ENCODE assay signal across 27 mouse cellular contexts in the genomic region with DNA sequence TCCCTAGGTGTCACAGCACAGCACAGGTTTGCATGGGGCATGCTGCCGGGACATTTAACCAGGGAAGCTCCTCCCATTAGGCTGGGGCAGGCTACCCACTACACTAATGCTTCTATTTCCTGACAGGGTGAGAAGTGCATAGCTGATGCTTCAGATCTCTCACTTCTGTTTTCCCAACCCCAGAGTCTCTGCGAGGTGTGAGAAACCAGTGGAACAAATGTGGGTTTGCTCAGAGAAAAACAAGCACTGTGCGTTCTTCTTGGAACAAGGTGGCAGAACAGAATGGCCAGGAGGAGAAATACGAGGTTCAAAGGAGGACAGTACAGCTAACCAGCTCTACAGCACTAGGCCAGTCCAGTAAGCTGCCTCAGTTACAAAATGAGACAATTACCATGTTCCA.
A peak's percentile ranks its signal among the peaks of the same experiment; 100 is the strongest.
DNase-seq lines count a peak whose midpoint lies in the region; ATAC-seq and TF ChIP-seq lines count a peak whose summit lies in the region.
"Had no signal": no experiment of that assay in that cellular context is flagged by ENCODE, and none has a peak within 500 bp of the region (broad histone marks: within the 10 kb centered on the region; RNA-seq: fewer than 3 reads in every experiment).

No protein-coding gene starts in this region.

- no peak overlapping the region for H3K4me2 ChIP-seq in midbrain, embryonic 11.5 days
- no peak overlapping the region for H3K4me2 ChIP-seq in midbrain, embryonic 13.5 days (replicated peaks)
- H3K4me2 ChIP-seq: embryonic facial prominence, embryonic 12.5 days; embryonic facial prominence, embryonic 15.5 days; heart, embryonic 13.5 days; intestine, embryonic 15.5 days had no signal

- peak; percentile 69 for ATAC-seq in frontal cortex, adult (ENCODE audit: low TSS enrichment)
- no peak for ATAC-seq in midbrain, embryonic 11.5 days (ENCODE audit: low FRiP score)
- ATAC-seq in midbrain, embryonic 13.5 days: no peak
- ATAC-seq: forebrain, embryonic 14.5 days; forebrain, postnatal 0 days; hindbrain, embryonic 16.5 days; intestine, embryonic 15.5 days; Patski had no signal

- no peak for TF ChIP-seq POLR2A in cortical plate, adult 2 months (IDR thresholded peaks at IDR 0.05; ENCODE audit: extremely low read depth, insufficient read depth, low read length)

- peaks cover 4% of the 10 kb centered on the region; the same call in 1 of the 2 replicates for H3K36me3 ChIP-seq in midbrain, embryonic 11.5 days (ENCODE audit: control insufficient read depth, insufficient read depth, low read length)
- peaks cover 39% of the 10 kb centered on the region for H3K36me3 ChIP-seq in midbrain, embryonic 13.5 days
- H3K36me3 ChIP-seq: intestine, embryonic 15.5 days had no signal

- H3K9ac ChIP-seq in midbrain, embryonic 11.5 days (ENCODE audit: low read length): no peak overlapping the region
- H3K9ac ChIP-seq in midbrain, embryonic 13.5 days (replicated peaks): no peak overlapping the region
- H3K9ac ChIP-seq: embryonic facial prominence, embryonic 12.5 days; embryonic facial prominence, embryonic 15.5 days; forebrain, postnatal 0 days; heart, embryonic 13.5 days; intestine, embryonic 15.5 days had no signal

- no peaks in the 10 kb centered on the region for H3K9me3 ChIP-seq in midbrain, embryonic 11.5 days (ENCODE audit: control insufficient read depth, low read length)
- no peaks in the 10 kb centered on the region for H3K9me3 ChIP-seq in midbrain, embryonic 13.5 days
- H3K9me3 ChIP-seq: embryonic facial prominence, embryonic 12.5 days; embryonic facial prominence, embryonic 15.5 days; G1E; heart, embryonic 10.5 days; heart, embryonic 13.5 days; intestine, embryonic 15.5 days had no signal

- H3K4me1 ChIP-seq in midbrain, embryonic 11.5 days (ENCODE audit: control insufficient read depth, insufficient read depth, low read length): no peaks in the 10 kb centered on the region
- no peaks in the 10 kb centered on the region for H3K4me1 ChIP-seq in midbrain, embryonic 13.5 days (replicated peaks)
- peaks cover 3% of the 10 kb centered on the region; the same call in 1 of the 2 replicates for H3K4me1 ChIP-seq in cortical plate, adult 2 months (ENCODE audit: control insufficient read depth, insufficient read depth, low read length)
- H3K4me1 ChIP-seq: embryonic facial prominence, embryonic 12.5 days; embryonic facial prominence, embryonic 15.5 days; heart, embryonic 10.5 days; heart, embryonic 13.5 days; intestine, embryonic 15.5 days had no signal

- DNase-seq in frontal cortex, postnatal 25 days (ENCODE audit: low spot score in 2 of 2): no peak
- DNase-seq in midbrain, embryonic 11.5 days (ENCODE audit: low spot score, missing footprints): peak; percentile 66
- DNase-seq in adrenal gland, adult (ENCODE audit: inconsistent age in 2 of 2, low spot score in 1 of 2): no peak
- DNase-seq: adrenal gland, adult 2 months; adrenal gland, postnatal 14 days; cerebellum, adult 11-12 months; cerebellum, adult 8-10 months; cerebellum, postnatal 10 days; cerebellum, postnatal 36 days; forebrain, postnatal 0 days; gastrocnemius, postnatal 10 days; gastrocnemius, postnatal 36 days; heart, adult 2 months; heart, postnatal 14 days; heart, postnatal 4 days had no signal

- no peaks in the 10 kb centered on the region for H3K27me3 ChIP-seq in midbrain, embryonic 11.5 days (ENCODE audit: control insufficient read depth, insufficient read depth, low read length)
- H3K27me3 ChIP-seq in midbrain, embryonic 13.5 days: no peaks in the 10 kb centered on the region
- H3K27me3 ChIP-seq: embryonic facial prominence, embryonic 12.5 days; embryonic facial prominence, embryonic 15.5 days; heart, embryonic 13.5 days; intestine, embryonic 15.5 days; Patski had no signal

- TF ChIP-seq CTCF in cortical plate, adult 2 months (IDR thresholded peaks at IDR 0.05; ENCODE audit: extremely low read depth, insufficient read depth, low read length): no peak

- H3K4me3 ChIP-seq in midbrain, embryonic 11.5 days (ENCODE audit: low read depth, low read length): no peak overlapping the region
- no peak overlapping the region for H3K4me3 ChIP-seq in midbrain, embryonic 13.5 days (replicated peaks)
- H3K4me3 ChIP-seq in cortical plate, adult 2 months (ENCODE audit: insufficient read depth, low read length): no peak overlapping the region
- H3K4me3 ChIP-seq: embryonic facial prominence, embryonic 12.5 days; embryonic facial prominence, embryonic 15.5 days; heart, adult 2 months; heart, embryonic 10.5 days; heart, embryonic 13.5 days; intestine, embryonic 15.5 days had no signal

- WGBS in midbrain, embryonic 11.5 days: 91% methylated on average over 4 of the region's 4 CpGs
- WGBS in midbrain, embryonic 13.5 days: 89% methylated on average over 4 of the region's 4 CpGs

- H3K27ac ChIP-seq in midbrain, embryonic 11.5 days (ENCODE audit: low read depth, low read length): no peak overlapping the region
- no peak overlapping the region for H3K27ac ChIP-seq in midbrain, embryonic 13.5 days
- H3K27ac ChIP-seq in cortical plate, adult 2 months (ENCODE audit: insufficient read depth, low read length): 0 out of 2 replicates have a peak overlapping the region, but pooled peaks have one; percentile 21
- H3K27ac ChIP-seq: embryonic facial prominence, embryonic 12.5 days; embryonic facial prominence, embryonic 15.5 days; heart, adult 2 months; heart, embryonic 10.5 days; heart, embryonic 13.5 days; intestine, embryonic 15.5 days had no signal
